Mouse (Mus musculus): ENCODE results near the gene Mybpc3. TPM values are rescaled to one million over a fixed set of nuclear protein-coding genes. Genes with fewer than 3 reads are reported as not detected.

Mybpc3 gene
- polyA plus RNA-seq, 1 experiment from 2014 or later: 0.07 TPM

GRCm38 (mm10) chr2:91081775-91082695 is 35.9 kb upstream of the Mybpc3 start, which contains the start of gene Spi1:
Gene Spi1, plus strand, starts transcription at chr2:91082390.
- DNase-seq (ENCODE audit: low spot score): no peak
- Histone ChIP-seq H3K4me3 (no peak within 1 kb of the TSS), H3K36me3 (replicated peaks) (no peaks in the 10 kb centered on the region), H3K4me1 (peaks cover 39% of the 10 kb centered on the region), H3K27ac (replicated peaks) (peak within 1 kb of the TSS; percentile 61), H3K9me3 (no peaks in the 10 kb centered on the region), H3K27me3 (replicated peaks; ENCODE audit: low read depth, poor library complexity, severe bottlenecking) (peaks cover 24% of the 10 kb centered on the region)
- 85% methylated on average over 13 of the region's 13 CpGs for WGBS

- no peak for DNase-seq (ENCODE audit: low spot score)
- 67% methylated on average over 11 of the region's 11 CpGs for WGBS
- peak overlapping the region; percentile 61 for H3K27ac ChIP-seq (replicated peaks)
These were observed 35.1 kb upstream of the Mybpc3 start for GRCm38 (mm10) chr2:91082844-91083243.

GRCm38 (mm10) chr2:91083366-91083940 is 34.5 kb upstream of the Mybpc3 start:
- peaks cover 31% of the 10 kb centered on the region for H3K4me1 ChIP-seq
- no peak overlapping the region for H3K4me3 ChIP-seq
- no peak for DNase-seq (ENCODE audit: low spot score)
- no peaks in the 10 kb centered on the region for H3K9me3 ChIP-seq
- peaks cover 13% of the 10 kb centered on the region for H3K27me3 ChIP-seq (replicated peaks; ENCODE audit: low read depth, poor library complexity, severe bottlenecking)
- peak overlapping the region; percentile 61 for H3K27ac ChIP-seq (replicated peaks)
- 68% methylated on average over 1 of the region's 1 CpGs for WGBS
- no peaks in the 10 kb centered on the region for H3K36me3 ChIP-seq (replicated peaks)

More at GRCm38 (mm10) chr2:91082844-91083243, 35.1 kb upstream of the Mybpc3 start:
- H3K36me3 ChIP-seq (replicated peaks): no peaks in the 10 kb centered on the region
- peaks cover 19% of the 10 kb centered on the region for H3K27me3 ChIP-seq (replicated peaks; ENCODE audit: low read depth, poor library complexity, severe bottlenecking)
- no peaks in the 10 kb centered on the region for H3K9me3 ChIP-seq
- H3K4me1 ChIP-seq: peaks cover 37% of the 10 kb centered on the region
- H3K4me3 ChIP-seq: no peak overlapping the region

DNA sequence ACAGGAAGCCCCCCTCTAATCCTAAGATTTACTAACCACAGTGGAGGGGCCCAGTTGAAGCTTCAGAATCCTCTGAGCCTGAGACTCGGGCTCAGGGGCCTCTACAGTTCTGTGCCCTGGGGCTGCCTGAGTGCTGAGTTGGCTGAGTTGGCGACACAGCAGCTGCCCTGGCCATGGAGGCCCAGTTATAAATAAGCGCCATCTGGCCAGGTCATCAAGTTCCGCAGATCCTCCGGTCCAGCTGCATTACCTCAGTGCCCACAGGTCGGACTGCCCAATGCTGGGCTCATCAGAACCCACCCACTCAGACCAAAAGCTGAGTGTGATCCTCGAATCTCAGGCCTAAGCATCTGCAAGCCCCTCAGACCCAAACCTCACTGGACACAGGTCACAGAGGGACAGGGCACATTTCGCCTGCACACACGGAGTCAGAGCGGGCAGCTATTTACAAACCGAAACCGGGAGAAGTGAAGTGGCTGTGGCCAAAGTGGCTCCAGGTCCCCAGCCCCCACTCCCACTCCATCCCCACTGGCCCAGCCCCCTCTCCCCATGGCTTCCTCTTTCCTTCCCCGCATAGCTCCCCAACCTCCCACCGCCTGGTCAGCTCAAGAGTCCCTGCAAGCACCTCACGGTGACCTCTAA is 33.6 kb upstream of the Mybpc3 start:
- Histone ChIP-seq H3K4me3 (no peak overlapping the region), H3K36me3 (replicated peaks) (no peaks in the 10 kb centered on the region), H3K9me3 (no peaks in the 10 kb centered on the region), H3K4me1 (peaks cover 23% of the 10 kb centered on the region), H3K27me3 (replicated peaks; ENCODE audit: low read depth, poor library complexity, severe bottlenecking) (peaks cover 5% of the 10 kb centered on the region), H3K27ac (replicated peaks) (0 out of 2 replicates have a peak overlapping the region, but pooled peaks have one; percentile 21)
- DNase-seq (ENCODE audit: low spot score): no peak
- WGBS: 83% methylated on average over 15 of the region's 15 CpGs

- Histone ChIP-seq H3K9me3 (no peaks in the 10 kb centered on the region), H3K4me1 (peaks cover 23% of the 10 kb centered on the region), H3K27ac (replicated peaks) (peak overlapping the region; percentile 4; the same call in 1 of the 2 replicates), H3K4me3 (no peak overlapping the region), H3K27me3 (replicated peaks; ENCODE audit: low read depth, poor library complexity, severe bottlenecking) (no peaks in the 10 kb centered on the region), H3K36me3 (replicated peaks) (no peaks in the 10 kb centered on the region)
- no peak for DNase-seq (ENCODE audit: low spot score)
- WGBS: 86% methylated on average over 14 of the region's 14 CpGs
These were observed 32.2 kb upstream of the Mybpc3 start for GRCm38 (mm10) chr2:91085494-91086391.

- 70% methylated on average over 9 of the region's 9 CpGs for WGBS
- no peak overlapping the region for H3K4me3 ChIP-seq
- no peaks in the 10 kb centered on the region for H3K9me3 ChIP-seq
- H3K27me3 ChIP-seq (replicated peaks; ENCODE audit: low read depth, poor library complexity, severe bottlenecking): no peaks in the 10 kb centered on the region
- peak overlapping the region; percentile 4; the same call in 1 of the 2 replicates for H3K27ac ChIP-seq (replicated peaks)
- DNase-seq (ENCODE audit: low spot score): no peak
- H3K4me1 ChIP-seq: peaks cover 23% of the 10 kb centered on the region
- H3K36me3 ChIP-seq (replicated peaks): no peaks in the 10 kb centered on the region
These were observed 31.3 kb upstream of the Mybpc3 start for GRCm38 (mm10) chr2:91086392-91087237.

DNA sequence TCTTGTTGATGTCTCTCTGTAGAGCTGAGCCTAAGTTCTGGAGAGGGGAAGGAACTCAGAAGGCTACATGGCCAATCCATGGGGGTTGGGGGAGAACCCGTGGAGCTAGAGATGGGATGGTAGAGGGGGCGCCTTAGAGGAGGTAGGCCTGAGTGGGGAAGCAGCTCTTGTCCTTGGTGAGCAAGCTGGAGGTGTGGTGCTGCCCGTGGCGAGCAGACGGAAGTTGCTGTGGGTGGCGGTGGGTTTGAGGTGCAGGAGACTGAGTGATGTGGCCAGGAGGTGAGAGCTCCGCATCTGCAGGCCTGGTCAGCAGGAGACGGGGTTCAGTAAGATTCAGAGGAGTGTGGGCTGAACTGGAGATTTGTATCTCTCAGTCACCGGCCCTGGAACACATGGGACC is 30.5 kb upstream of the Mybpc3 start:
- H3K4me1 ChIP-seq: peaks cover 23% of the 10 kb centered on the region
- DNase-seq (ENCODE audit: low spot score): no peak
- 90% methylated on average over 9 of the region's 9 CpGs for WGBS
- H3K27me3 ChIP-seq (replicated peaks; ENCODE audit: low read depth, poor library complexity, severe bottlenecking): no peaks in the 10 kb centered on the region
- H3K27ac ChIP-seq (replicated peaks): no peak overlapping the region
- no peak overlapping the region for H3K4me3 ChIP-seq
- H3K36me3 ChIP-seq (replicated peaks): no peaks in the 10 kb centered on the region
- no peaks in the 10 kb centered on the region for H3K9me3 ChIP-seq

DNA sequence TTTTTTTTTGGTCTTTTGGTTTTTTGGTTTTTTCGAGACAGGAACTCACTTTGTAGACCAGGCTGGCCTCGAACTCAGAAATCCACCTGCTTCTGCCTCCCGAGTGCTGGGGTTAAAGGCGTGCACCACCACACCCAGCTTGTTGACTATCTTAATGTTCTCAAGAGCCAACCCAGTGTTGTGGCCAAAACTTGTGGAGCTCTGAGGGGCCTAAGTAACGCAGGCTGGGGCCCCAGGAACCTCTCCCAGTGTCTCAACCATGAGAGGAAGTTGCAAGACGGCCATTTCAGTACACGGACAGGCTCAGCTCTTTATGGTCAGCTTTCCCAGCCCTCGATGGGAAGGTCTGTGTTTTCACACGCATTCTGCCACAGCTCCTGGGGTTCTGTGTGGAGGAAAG is 29.0 kb upstream of the Mybpc3 start:
- no peaks in the 10 kb centered on the region for H3K36me3 ChIP-seq (replicated peaks)
- no peak overlapping the region for H3K27ac ChIP-seq (replicated peaks)
- DNase-seq (ENCODE audit: low spot score): no peak
- no peak overlapping the region for H3K4me3 ChIP-seq
- H3K9me3 ChIP-seq: no peaks in the 10 kb centered on the region
- H3K4me1 ChIP-seq: peaks cover 16% of the 10 kb centered on the region
- no peaks in the 10 kb centered on the region for H3K27me3 ChIP-seq (replicated peaks; ENCODE audit: low read depth, poor library complexity, severe bottlenecking)
- 85% methylated on average over 9 of the region's 9 CpGs for WGBS

- no peak for DNase-seq (ENCODE audit: low spot score)
- H3K4me3 ChIP-seq: no peak overlapping the region
- 82% methylated on average over 6 of the region's 6 CpGs for WGBS
- H3K9me3 ChIP-seq: no peaks in the 10 kb centered on the region
- H3K4me1 ChIP-seq: peaks cover 7% of the 10 kb centered on the region
- H3K36me3 ChIP-seq (replicated peaks): no peaks in the 10 kb centered on the region
- no peaks in the 10 kb centered on the region for H3K27me3 ChIP-seq (replicated peaks; ENCODE audit: low read depth, poor library complexity, severe bottlenecking)
- no peak overlapping the region for H3K27ac ChIP-seq (replicated peaks)
These were observed 27.7 kb upstream of the Mybpc3 start for GRCm38 (mm10) chr2:91090208-91090607.

GRCm38 (mm10) chr2:91090827-91091226 is 27.1 kb upstream of the Mybpc3 start:
- WGBS: 80% methylated on average over 6 of the region's 6 CpGs

GRCm38 (mm10) chr2:91096524-91096923 is 21.4 kb upstream of the Mybpc3 start:
- no peak overlapping the region for H3K27ac ChIP-seq (replicated peaks)
- H3K4me1 ChIP-seq: peaks cover 4% of the 10 kb centered on the region; the same call in 1 of the 2 replicates

More at GRCm38 (mm10) chr2:91090827-91091226, 27.1 kb upstream of the Mybpc3 start:
- Histone ChIP-seq H3K4me3 (no peak overlapping the region), H3K4me1 (peaks cover 7% of the 10 kb centered on the region), H3K36me3 (replicated peaks) (no peaks in the 10 kb centered on the region), H3K27ac (replicated peaks) (no peak overlapping the region), H3K9me3 (no peaks in the 10 kb centered on the region), H3K27me3 (replicated peaks; ENCODE audit: low read depth, poor library complexity, severe bottlenecking) (no peaks in the 10 kb centered on the region)
- no peak for DNase-seq (ENCODE audit: low spot score)

More at GRCm38 (mm10) chr2:91096524-91096923, 21.4 kb upstream of the Mybpc3 start:
- Histone ChIP-seq H3K9me3 (no peaks in the 10 kb centered on the region), H3K4me3 (no peak overlapping the region), H3K36me3 (replicated peaks) (no peaks in the 10 kb centered on the region), H3K27me3 (replicated peaks; ENCODE audit: low read depth, poor library complexity, severe bottlenecking) (no peaks in the 10 kb centered on the region)
- DNase-seq (ENCODE audit: low spot score): no peak
- WGBS: 69% methylated on average over 14 of the region's 14 CpGs
